Mouse (Mus musculus) megakaryocyte, embryonic 14.5 days (primary cell): Measurements from ENCODE around the gene Mmd. TPM values are rescaled to one million over a fixed set of nuclear protein-coding genes. Genes with fewer than 3 reads are reported as not detected.

Source experiments
- H3K27me3 ChIP-seq: replicated peaks from 2 replicates; pipeline ENCODE3; 2012; ENCODE audit warnings: inconsistent platforms
- H3K36me3 ChIP-seq: replicated peaks from 2 replicates; pipeline ENCODE3; 2012; ENCODE audit warnings: low read length, inconsistent platforms, mixed read lengths
- H3K4me1 ChIP-seq: 2 replicates; pipeline ENCODE4 v1.6.1; 2012; ENCODE audit warnings: inconsistent platforms
- H3K4me3 ChIP-seq: replicated peaks from 2 replicates; pipeline ENCODE3; 2012; ENCODE audit warnings: moderate library complexity, mild to moderate bottlenecking, inconsistent platforms
- H3K9me3 ChIP-seq: 2 replicates; pipeline ENCODE4 v1.6.1; 2012; ENCODE audit warnings: inconsistent platforms
- FLI1 ChIP-seq: IDR thresholded peaks from 2 replicates; pipeline ENCODE4 v1.6.1; 2012; ENCODE audit warnings: low read length, inconsistent platforms, mixed read lengths
- GATA1 ChIP-seq: IDR thresholded peaks from 3 replicates; pipeline ENCODE4 v1.6.1; 2012; ENCODE audit warnings: mixed read lengths, low read length, inconsistent platforms, borderline replicate concordance
- polyA plus RNA-seq: library from polyadenylated mRNA; stranded (reverse); fragments of >175 nt; gene quantifications from 2 replicates; pipeline ENCODE4 v1.2.3, GENCODE M21; 2012; ENCODE audit warnings: low replicate concordance; ENCODE audit not compliant: insufficient read depth

Mmd gene
- polyA plus RNA-seq, 1 experiment, result 20.3 TPM

DNA sequence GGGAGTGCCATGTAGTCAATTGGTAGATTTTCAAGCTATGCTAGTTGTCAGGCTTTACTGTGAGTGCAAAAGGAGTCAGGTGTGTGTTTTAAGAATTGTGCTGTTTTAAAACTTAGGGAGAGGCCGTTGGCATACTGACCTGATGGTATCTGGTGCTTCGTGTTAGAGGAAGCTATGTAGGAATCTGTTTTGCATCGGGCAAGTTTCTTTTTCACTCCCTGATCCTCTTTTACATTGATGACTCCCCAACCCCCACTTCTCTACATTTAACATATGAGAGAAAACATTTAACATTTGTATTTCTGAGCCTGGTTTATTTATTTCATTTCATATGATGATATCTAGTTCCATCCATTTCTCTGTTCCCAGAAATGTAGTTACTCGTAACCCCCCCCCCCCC, 1.5 kb upstream of the Mmd start:
- no peak overlapping the region for H3K4me3 ChIP-seq
- H3K9me3 ChIP-seq, result no peaks in the 10 kb centered on the region
- peaks cover 52% of the 10 kb centered on the region for H3K4me1 ChIP-seq
- TF ChIP-seq GATA1 (no peak), FLI1 (no peak)
- peaks cover 21% of the 10 kb centered on the region for H3K36me3 ChIP-seq
- peaks cover 3% of the 10 kb centered on the region for H3K27me3 ChIP-seq

DNA sequence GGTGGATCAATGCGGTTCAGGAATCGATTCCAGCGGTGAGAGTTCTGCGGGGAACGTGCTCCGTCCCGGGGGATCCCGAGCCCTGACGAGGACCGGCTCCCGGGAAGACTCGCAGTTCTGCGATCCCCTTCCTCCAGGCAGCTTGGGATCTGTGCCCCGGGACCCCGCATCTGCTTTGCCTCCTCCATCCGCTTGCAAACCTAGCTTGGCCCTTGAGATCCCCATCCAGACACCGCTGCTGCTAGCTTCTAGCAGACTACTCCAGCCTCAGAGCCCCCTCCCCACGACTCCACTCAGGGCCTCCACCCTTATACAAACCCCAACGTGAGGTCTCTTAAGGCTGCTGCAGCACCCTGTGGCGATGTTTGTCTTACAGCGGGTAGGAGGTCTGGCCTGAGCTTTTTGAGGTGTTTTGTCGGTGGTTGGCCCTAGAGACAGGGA, 465 bp downstream of the Mmd start:
- Histone ChIP-seq H3K4me1 (peaks cover 61% of the 10 kb centered on the region), H3K36me3 (peaks cover 40% of the 10 kb centered on the region), H3K4me3 (peak overlapping the region; percentile 98), H3K9me3 (no peaks in the 10 kb centered on the region), H3K27me3 (peaks cover 3% of the 10 kb centered on the region)
- no peak for TF ChIP-seq GATA1
- TF ChIP-seq FLI1, result no peak

DNA sequence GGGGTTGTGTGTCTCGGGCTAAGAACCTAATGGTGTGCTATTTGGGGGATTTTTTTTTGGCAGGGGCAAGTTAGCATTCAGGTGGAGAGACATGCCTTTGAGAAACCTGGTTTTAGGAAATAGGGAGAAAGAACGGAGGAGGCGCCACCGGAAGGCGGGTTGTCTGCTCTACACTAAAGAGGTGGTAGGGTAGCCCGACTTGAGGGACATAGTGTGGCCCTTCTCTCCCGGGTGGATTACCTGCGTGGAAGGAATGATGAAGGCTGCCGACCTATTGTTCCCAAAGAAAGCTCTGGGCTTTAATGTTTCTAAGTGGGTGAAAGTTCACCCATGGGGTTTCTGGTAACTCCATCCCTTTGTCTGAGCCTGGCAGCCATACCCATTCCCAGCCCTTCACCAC, 933 bp downstream of the Mmd start:
- Histone ChIP-seq H3K4me1 (peaks cover 63% of the 10 kb centered on the region), H3K4me3 (peak overlapping the region; percentile 98), H3K27me3 (peaks cover 3% of the 10 kb centered on the region), H3K36me3 (peaks cover 43% of the 10 kb centered on the region), H3K9me3 (no peaks in the 10 kb centered on the region)
- no peak for TF ChIP-seq GATA1

DNA sequence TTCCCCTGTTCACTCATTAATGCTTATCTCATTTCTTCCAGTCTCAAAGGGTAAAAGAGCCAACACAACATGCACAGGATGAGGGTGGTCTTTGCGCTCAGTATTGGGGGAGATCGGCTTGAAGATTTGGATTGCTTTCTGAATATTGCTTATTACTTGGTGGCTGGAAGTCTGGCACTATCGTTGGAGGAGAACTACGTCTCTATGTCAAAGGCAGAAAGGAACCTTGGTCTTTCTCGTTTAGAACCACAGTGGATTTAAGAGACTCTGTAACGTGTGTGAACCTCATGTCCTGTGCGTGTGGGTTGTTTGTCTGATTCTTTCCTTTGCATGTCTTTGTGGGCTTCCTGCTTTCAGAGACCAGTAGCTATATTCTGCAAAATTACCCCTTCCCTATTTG, 1.5 kb downstream of the Mmd start:
- peak overlapping the region; percentile 98 for H3K4me3 ChIP-seq
- peaks cover 63% of the 10 kb centered on the region for H3K4me1 ChIP-seq
- no peaks in the 10 kb centered on the region for H3K27me3 ChIP-seq
- TF ChIP-seq GATA1, result no peak
- TF ChIP-seq FLI1, result no peak
- peaks cover 43% of the 10 kb centered on the region for H3K36me3 ChIP-seq
- no peaks in the 10 kb centered on the region for H3K9me3 ChIP-seq

DNA sequence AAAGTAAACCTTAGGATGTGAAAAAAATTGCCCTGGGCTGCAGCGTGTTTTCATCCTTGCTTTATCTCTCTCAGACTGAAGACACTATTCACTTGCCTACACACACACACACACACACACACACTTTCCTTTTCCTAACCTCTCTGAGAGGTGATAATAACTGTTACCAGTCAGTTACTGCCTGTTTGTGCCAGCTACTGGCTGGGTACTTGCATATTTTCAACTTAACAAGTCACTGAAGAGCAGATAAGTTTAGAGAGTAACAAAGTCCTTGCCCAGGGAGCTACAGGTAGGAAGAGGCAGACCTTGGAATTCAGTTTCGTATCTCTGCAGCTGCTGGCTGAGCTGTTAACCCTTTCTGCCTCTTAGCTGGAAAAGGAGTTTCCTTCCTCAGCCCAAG, 2.7 kb downstream of the Mmd start:
- TF ChIP-seq GATA1, result no peak
- TF ChIP-seq FLI1, result no peak

DNA sequence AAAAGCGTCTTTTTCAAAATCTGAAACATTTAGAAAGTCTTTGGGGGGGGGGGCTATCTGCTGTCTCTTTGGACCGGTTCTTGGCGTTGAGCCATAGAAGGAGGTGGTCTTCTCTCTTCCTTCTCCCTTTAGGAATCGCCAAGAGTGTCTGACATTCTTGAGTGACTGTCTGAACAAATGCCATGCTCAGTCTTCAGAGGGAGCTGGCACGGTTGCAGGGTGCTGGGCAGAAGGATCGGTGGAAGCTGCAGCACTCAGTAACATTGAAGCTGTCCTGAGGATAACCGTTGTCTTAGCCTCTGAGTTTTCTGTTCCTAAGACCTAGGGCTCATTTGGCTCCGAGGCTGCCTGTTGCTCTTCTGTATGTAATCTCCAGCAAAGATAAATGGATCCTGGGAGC, 3.1 kb downstream of the Mmd start:
- Histone ChIP-seq H3K9me3 (no peaks in the 10 kb centered on the region), H3K36me3 (peaks cover 60% of the 10 kb centered on the region), H3K27me3 (no peaks in the 10 kb centered on the region), H3K4me3 (peak overlapping the region; percentile 98), H3K4me1 (peaks cover 78% of the 10 kb centered on the region)
- TF ChIP-seq GATA1 (no peak), FLI1 (no peak)

More for the DNA sequence above, 2.7 kb downstream of the Mmd start:
- H3K4me3 ChIP-seq, result peak overlapping the region; percentile 98
- H3K36me3 ChIP-seq, result peaks cover 55% of the 10 kb centered on the region
- H3K4me1 ChIP-seq, result peaks cover 73% of the 10 kb centered on the region
- H3K9me3 ChIP-seq, result no peaks in the 10 kb centered on the region
- no peaks in the 10 kb centered on the region for H3K27me3 ChIP-seq

DNA sequence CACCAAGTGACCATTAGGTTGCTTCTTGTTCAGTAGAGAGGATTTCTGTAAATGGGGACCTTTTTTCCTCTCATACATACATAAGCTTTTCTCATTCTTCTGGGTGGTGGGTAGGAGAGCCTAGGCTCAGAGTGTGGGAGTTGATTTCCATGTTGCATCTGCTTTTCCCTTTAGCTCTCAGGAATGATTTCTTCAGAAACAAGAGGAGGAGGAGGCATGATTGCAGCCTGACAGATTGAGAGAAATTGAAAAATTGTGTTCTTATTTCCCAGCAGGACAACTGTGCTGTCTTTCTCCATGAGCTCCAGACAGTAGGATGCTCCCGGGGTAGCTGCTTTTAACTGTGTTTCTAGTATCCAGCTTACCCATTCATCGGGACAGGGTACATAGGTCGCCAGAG, 5.3 kb downstream of the Mmd start:
- H3K4me1 ChIP-seq, result peaks cover 85% of the 10 kb centered on the region
- no peaks in the 10 kb centered on the region for H3K9me3 ChIP-seq
- no peaks in the 10 kb centered on the region for H3K27me3 ChIP-seq
- TF ChIP-seq FLI1, result no peak
- no peak for TF ChIP-seq GATA1
- H3K36me3 ChIP-seq, result peaks cover 82% of the 10 kb centered on the region
- peak overlapping the region; percentile 59 for H3K4me3 ChIP-seq

DNA sequence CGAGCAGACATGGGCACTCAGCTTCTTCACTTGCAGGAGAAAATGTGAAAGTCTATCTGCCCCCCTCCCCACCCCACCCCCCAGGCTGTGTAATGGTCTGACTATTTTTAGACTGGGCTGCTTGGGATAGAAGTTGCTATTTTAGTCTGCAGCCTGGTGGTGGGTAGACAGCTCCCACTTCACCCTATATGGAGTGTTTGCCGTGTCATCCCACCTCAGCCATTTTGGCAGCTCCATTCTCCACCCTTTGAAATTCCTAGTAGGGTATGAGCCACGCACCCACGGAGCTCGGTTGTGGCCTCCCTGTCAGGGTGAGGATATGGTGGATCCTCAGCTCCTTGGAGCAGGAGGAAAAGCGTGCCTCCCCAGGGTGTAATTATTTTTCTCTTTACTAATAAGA, 6.4 kb downstream of the Mmd start:
- Histone ChIP-seq H3K27me3 (no peaks in the 10 kb centered on the region), H3K9me3 (no peaks in the 10 kb centered on the region), H3K36me3 (peaks cover 92% of the 10 kb centered on the region), H3K4me1 (peaks cover 90% of the 10 kb centered on the region), H3K4me3 (peak overlapping the region; percentile 87)
- TF ChIP-seq FLI1, result no peak
- no peak for TF ChIP-seq GATA1

DNA sequence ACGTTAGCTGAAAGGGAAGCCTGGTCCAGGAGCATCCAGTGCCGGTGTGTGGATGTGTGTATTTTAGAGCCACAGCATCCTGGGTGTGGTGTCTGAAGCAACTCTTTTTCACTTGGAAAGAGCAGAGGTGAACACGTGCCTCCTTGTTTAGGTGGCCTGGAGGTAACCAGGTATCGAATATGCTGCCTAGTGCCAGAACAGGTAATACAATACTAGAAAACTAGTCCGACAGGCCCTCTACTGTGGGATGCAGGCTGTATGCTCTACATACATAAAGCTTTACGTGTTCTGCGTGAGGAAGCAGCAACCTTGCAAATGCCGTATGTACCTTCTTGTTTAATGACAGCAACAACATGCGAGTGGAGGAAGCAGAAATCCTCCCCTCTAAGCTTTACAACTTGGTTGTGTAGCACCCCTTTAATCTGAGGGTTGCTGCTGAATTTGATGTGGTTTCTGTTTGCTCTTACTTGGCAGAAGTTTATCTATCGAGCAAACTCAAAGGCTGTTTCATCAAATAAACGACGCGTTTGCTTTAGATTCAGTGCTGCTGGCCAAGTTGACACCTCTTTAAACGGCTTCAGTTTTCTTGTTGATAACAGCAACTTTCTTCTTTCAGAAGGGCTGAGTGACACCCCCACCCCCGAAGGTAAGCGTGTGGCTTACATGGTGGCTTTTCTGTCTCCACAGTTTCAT, 7.7 kb downstream of the Mmd start:
- TF ChIP-seq GATA1, result no peak
- TF ChIP-seq FLI1, result no peak
- peak overlapping the region; percentile 66 for H3K4me3 ChIP-seq
- H3K27me3 ChIP-seq, result no peaks in the 10 kb centered on the region
- no peaks in the 10 kb centered on the region for H3K9me3 ChIP-seq
- H3K4me1 ChIP-seq, result peaks cover 79% of the 10 kb centered on the region
- peaks cover 93% of the 10 kb centered on the region for H3K36me3 ChIP-seq

DNA sequence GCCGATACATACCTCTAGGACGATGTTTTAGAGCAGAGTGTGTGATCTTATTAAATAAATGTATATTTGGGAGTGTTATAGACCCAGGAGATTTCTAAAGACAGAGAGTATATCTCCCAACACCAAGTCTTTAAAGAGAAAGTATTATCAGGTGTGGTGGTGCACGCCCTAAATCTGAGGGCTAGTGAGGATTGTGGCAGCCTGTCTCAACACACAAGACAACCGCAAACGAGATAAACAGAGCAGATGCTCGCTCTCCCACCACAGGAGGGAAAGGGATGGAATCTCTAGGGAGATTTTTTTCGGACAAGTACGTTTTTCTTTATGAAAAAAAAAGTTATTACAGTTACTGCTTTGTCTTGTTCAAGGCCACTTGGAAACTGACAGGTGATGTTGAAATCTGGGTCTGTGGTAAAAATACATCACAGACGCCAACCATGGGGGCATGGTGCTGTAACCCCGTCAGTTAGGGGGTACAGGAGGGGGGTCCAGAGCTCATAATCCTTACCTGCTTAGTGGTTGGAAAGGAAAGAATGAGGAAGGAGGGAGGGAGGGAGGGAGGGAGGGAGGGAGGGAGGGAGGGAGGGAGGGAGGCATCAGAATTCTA, 9.2 kb downstream of the Mmd start:
- no peak overlapping the region for H3K4me3 ChIP-seq
- no peaks in the 10 kb centered on the region for H3K27me3 ChIP-seq
- no peak for TF ChIP-seq GATA1
- peaks cover 3% of the 10 kb centered on the region; the same call in 1 of the 2 replicates for H3K9me3 ChIP-seq
- peaks cover 71% of the 10 kb centered on the region for H3K4me1 ChIP-seq
- peaks cover 93% of the 10 kb centered on the region for H3K36me3 ChIP-seq

DNA sequence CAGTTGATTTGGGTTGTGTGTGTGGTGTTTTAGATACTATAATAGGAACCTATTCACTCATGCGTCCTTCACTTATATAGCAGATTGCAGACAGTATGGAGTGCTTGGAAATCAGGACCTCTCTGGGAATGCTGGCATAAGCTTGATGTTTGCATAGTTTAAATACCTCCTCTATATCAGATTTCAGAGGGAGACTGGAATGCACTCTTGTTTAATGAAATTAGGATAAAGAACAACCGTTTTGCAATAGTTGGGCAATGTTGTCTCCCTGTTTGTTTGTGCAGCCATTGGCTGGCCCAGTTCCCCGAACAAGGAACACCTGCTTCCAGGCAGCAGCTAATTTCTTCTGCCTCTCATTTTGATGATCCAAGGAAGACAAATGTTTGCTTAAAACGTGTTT, 9.8 kb downstream of the Mmd start:
- no peak for TF ChIP-seq FLI1
- no peak for TF ChIP-seq GATA1
- Histone ChIP-seq H3K9me3 (peaks cover 3% of the 10 kb centered on the region; the same call in 1 of the 2 replicates), H3K27me3 (no peaks in the 10 kb centered on the region), H3K4me1 (peaks cover 69% of the 10 kb centered on the region), H3K36me3 (peaks cover 93% of the 10 kb centered on the region), H3K4me3 (no peak overlapping the region)
